Mouse (Mus musculus): Measurements from ENCODE around the gene 1700122O11Rik.

Gene 1700122O11Rik

DNA sequence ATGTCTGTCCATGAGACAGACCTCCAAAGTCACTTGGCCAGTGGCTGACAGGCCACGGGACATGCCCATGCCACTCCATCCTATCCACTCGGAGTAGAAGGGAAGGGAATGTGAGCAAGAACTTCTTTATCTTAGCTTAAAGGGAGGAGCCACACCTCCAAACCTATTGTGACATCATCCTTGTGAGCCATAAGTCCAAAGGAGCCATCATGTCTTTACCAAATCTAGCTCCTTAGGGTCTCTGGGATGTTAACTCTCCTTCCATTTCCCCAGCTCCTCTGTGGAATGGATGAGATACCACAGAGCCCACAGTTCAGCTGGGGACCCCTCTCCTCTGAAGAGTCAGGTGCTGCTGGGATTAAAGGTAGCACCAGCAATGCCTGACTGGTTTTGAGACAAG lies at the start of gene 1700122O11Rik:
Gene 1700122O11Rik (minus strand): TSS at position 101 of the 400 bp plus-strand sequence.
- DNase-seq (ENCODE audit: low spot score in 2 of 2) = no peak

DNA sequence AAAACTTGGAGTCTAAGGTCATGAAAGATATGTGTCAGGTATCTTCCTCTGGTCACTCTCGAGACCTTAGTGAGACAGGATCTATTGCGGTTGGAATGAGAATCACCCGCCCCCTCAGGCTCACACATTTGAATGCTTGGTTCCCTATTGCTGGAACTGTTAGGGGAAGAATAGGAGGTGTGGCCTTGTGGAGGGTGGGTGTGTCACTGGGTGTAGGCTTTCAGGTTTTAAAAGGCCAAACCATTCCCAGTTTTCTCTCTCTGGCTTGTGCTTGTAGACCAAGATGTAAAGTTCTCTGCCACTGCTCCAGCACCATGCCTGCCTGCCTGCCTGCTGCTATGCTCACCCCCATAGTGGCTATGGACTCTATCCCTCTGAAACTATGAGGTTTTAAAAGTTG lies 42.5 kb upstream of the 1700122O11Rik start:
- no peak for DNase-seq (ENCODE audit: low spot score in 2 of 2)

DNA sequence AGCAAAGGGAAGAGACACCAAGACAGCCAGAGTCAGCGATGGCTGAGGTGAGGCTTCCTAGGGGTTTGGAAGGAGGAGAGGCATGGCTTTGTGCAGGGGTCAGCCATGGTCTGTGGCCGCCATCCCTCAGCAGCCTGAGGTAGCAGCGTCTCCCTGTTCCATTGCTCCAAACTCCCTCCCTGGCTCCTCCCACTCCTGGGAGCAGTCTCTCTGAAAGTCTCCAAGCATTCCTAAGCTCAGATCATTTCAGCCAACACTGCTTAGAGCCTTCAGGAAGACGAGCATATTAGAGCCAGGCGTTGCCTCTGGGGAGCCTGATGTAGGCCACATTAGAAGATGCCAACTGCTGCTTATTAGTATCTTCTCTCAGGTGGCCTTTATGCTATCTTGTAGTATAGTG lies 29.6 kb upstream of the 1700122O11Rik start:
- DNase-seq (ENCODE audit: low spot score in 2 of 2) = no peak

DNA sequence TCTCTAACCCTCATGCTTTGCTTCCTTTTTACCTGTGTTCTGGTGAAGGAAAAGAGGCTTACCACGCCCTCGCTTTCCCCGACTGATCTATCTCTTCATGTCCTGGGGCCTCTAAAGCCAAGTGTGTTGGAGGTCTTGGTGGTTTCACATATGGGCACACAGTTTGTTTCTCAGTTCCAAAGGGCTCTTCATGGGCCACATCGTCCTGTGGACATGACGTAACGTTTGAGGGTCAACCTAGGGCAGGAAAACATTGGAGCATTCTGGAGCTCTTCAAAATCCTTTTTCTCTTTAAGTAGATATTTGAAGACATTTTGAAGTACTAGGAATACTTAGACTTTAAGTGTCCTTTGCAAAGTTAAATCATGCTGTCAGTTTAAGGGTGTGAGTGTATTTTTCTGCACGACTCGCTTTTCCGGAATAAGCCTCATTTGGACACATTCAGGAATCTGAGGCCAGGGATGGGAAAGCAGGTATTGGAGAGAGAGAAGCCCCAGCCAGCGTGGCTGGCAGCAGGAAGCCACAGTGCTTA lies 29.1 kb upstream of the 1700122O11Rik start:
- DNase-seq (ENCODE audit: low spot score in 2 of 2) = no peak

DNA sequence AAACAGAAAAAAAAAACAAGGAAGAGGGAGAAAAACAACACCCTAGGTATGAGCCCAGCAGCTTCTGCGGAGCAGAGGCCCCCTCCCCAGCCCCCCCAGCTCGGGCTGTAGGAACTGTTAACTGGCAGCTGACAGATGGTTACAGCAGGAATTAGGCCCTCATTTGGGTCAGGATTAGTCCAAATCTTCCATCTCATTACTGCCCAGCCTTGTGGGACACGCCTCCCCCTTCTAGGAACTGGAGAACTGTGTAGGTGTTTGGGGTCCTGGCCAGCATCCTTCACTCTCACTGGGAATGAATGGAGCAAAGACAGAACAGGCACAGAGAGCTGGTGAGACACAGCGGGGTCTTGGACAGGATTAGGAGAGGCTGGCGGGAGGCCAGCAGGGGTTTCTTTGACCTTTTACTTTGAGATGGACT lies 27.0 kb upstream of the 1700122O11Rik start:
- no peak for DNase-seq (ENCODE audit: low spot score in 2 of 2)

DNA sequence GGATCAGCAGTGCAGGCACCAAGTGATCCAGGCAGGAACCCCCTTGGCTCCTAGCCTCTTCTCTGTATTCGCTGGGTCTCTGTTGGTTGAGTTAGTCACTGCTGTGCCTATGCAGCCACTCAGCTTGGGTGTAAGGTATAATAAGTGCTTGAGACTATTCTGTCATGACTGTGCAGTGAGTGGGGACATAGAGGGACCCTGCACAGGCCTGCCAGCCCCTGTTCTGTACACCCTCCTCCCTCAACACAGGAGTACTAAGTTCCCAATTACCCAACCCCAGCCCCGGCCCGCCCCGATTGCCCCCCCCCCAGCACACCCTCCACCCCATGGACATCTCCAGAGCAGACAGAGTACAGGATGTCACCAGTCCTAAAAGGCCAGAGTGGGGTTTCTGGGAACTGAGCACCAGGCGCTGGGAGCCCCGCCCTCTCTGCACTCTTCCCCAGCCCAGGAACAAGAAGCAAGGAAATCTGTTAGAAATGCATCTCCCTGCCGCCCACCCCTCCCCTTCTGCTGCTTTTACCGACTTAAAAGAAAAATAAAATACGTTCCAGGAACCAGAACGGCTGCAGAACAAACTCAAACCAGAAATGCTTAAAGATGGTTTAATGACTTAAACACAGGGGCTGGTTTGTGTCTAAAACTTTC lies 26.2 kb upstream of the 1700122O11Rik start:
- DNase-seq (ENCODE audit: low spot score in 2 of 2) = no peak

DNA sequence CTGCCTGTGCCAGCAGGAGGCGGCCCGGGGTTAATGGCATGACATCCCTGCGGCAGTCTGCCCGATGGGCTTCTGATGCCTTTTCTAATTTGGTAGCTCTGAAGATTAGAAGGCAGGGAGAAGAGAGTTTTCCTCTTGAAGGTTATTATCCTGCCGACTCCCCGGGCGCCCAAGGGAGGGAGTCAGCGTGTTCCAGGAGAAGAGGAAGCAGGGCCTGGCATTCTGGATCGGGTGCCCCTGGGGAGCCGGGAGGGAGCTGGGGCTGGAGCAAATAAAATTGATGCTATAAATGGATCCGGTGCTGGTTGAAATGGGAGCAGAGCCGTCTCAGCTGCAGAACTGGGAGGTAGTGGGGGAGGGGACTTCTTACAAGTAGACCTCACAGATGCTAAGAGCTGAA lies 19.3 kb upstream of the 1700122O11Rik start:
- no peak for DNase-seq (ENCODE audit: low spot score in 2 of 2)

DNA sequence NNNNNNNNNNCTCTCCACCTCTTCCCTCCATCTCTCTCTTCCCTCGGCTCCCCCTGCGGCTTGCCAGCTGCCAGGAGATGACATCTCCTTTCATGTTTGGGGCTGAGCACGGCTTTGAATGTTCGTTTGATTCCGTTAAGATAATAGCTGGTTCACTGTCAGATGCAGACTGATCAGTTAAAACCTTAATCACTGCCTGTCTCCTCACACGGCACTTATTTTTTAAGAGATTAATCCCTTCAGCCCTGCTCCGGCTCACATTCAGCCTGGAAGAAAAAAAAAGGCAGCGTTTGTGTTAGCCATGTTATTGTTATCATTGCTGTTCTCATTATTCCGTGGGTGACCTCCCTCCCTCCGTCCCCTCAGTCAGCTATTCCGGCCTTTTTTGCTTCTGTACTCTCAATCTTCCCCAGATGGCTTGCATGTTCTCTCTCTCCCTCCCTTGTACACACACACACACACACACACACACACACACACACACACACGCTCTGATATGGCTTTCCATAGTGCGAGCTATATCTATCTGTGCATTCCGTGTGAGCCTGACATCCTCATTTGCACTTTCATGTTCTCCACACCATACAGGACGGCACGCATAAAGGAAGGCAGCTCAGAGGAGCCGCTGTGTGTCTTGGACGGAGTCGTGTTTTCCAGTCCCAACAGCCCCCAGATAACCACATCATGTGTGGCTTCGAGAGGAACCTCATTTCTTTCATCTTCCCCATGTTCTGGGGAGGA lies 17.2 kb upstream of the 1700122O11Rik start:
- no peak for DNase-seq (ENCODE audit: low spot score in 2 of 2)

DNA sequence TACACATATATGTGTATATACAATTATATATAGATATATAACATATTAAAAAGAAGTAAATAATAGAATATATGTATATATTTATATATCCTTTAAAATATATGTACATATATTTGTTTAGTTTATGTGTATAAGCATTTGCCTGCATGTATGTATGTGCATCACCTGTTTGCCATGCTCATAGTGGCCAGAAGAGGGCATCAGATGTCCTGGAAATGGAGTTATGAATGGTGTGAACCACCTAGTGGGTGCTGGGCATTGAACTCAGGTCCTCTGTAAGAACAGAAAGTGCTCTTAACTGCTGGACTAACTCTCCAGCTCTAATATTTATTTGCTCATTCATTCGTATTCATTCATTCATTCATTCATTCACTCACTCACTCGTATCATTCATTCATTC lies 15.6 kb upstream of the 1700122O11Rik start:
- no peak for DNase-seq (ENCODE audit: low spot score in 2 of 2)

DNA sequence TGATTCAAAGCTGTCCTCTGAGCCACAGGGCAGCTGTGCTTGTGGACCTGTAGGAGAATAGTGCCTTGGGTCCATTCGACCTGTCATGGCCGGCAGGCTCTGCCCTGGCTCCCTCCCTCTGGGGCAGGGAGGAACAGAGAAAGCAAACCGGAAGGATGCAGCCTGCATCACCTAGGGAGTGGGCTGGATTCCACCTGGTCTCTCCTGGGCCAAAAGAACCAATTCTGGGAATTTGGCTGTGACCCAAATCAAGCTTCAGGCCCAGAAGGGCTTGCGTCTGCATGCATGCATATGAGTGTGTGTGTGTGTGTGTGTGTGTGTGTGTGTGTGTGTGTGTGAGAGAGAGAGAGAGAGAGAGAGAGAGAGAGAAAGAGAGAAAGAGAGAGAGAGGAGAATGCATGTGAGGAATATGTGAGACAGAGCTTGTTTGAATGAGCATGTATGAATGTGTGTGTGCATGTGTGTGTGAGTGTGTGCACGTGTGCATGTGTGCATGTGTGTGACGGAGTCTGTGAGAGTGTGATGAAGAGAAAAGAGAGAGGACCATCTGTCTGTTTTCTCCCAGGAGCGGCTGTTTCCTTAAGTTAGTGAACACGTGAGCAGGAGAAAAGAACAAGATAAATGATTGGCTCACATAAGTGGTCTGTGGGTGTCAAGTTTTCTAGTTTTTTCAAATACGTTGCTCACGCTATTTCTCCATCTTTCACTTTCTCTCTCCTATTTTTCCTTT lies 14.4 kb upstream of the 1700122O11Rik start:
- DNase-seq (ENCODE audit: low spot score in 2 of 2) = no peak

DNA sequence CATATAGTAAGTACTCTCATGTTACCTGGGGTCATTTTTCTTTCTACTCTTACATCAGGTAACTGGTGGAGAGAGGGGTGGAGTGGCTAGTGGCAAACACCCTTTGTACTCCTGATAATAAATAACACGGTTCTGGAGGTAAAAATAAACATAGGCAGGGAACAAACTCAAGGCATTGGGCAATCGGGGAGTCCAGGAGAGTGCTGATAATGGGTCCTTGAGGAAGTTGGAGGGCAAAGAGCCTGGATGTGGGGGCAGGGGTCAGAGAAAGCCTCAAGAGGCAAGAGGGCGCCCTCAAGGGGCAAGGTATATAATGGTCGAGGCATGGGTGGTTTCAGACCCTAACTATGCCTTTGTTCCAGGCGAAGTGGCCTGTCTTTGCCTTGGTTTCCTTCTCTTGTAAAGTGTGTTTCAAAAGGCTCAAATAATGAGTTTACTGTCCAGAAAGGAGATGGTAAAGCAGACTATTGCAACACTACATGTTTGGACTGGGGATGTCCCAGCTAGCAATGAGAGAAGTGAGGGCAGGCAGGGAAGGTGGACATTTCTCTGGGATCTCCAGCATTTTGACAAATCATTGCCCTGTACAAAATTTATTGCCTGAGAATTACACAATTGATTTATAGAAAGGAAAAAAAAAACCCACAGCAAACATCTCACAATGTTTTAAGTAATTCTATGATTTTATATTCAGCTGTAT lies 13.7 kb upstream of the 1700122O11Rik start:
- no peak for DNase-seq (ENCODE audit: low spot score in 2 of 2)

DNA sequence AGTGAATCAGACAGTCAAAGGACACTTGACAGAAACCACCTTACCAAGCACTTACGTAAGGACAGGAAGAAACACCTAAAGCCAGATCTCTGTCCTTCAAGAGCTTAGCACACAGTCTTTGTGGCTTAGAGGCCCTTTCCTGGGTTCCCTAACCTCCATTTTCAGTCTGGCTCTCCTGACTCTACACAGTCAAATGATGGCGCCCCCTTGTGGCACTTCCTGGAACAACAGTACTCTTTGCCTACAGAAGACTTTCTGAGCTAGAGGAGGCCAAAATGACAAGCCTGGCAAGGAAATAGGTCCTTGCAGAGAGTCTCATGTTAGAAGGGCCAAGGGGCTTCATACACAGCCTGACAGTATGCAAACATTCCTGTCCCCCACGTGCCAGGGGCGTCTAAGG lies 7.5 kb upstream of the 1700122O11Rik start:
- DNase-seq (ENCODE audit: low spot score in 2 of 2) = no peak

DNA sequence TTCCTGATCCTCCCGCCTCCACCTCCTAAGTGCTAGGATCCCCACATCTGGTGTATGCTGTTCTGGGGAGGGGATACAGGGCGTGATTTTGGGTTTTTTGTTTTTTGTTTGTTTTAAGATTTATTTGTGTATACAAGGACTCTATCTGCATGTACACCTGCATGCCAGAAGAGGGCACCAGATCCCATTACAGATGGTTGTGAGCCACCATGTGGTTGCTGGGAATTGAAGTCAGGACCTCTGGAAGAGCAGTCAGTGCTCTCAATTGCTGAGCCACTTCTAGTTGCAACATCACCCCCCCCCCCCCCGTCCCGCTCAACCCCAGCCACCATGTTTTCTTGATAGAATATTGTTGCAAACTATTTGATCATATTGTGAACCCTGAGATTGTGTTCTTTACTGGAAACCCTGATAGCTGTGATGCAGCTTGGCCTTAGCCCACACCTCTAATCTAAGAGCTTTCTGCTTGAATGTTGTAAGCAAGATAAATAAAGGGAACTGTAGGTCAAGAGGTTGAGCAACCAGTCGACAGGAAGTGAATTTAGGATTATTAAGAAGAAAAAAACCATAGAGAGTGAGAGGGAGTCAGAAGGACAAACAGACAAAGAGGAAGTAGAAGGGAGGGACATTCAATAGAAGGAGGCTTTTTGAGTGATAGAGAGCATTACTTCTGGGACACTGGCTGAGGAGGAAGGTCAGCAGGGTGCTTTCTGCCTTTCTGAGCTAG lies 5.2 kb upstream of the 1700122O11Rik start:
- no peak for DNase-seq (ENCODE audit: low spot score in 2 of 2)

DNA sequence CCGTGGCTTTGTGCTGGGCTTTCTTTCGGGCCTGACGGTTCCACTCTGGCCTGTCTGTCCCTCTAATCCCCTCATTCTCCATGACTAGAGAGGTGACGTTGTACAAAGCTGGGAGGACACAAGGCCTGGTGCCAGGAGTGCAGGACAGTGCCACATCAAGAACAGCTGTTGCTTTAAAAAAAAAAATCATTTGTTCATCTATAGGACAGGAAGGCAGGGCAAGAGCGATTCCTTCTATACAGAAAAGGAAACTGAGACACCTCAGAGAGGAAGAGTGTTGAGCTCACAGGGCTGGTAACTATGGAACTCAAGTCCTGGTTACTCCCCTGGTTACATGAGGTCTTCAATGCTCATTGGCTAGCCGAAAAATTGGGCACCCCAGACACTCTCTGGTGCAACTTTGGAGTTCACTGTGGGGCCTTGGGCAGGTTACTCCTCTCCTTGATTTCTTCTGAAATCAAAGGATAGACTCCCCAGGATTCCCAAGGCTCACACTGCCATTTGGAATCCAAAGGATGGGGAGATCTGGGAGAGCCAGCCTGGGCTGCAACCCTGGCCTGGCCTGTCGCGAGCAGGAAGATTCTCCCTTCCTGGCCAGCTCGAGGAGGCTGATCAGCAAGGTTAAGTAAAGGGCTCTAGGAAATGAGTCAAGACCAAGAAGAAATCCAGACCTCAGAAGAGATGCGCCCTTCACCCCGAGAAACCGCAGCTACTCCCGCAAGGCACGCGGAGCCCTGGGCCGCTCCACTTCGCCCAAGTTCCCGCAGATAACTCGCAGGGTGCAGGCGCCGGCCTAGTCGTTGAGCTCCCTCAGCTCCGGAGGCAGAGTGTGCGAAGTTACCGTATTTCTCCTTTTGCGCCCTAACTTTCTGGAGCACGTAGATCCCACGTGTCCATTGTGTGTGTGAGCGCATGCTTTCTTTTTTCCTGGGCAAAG lies 3.5 kb upstream of the 1700122O11Rik start:
- no peak for DNase-seq (ENCODE audit: low spot score in 2 of 2)

DNA sequence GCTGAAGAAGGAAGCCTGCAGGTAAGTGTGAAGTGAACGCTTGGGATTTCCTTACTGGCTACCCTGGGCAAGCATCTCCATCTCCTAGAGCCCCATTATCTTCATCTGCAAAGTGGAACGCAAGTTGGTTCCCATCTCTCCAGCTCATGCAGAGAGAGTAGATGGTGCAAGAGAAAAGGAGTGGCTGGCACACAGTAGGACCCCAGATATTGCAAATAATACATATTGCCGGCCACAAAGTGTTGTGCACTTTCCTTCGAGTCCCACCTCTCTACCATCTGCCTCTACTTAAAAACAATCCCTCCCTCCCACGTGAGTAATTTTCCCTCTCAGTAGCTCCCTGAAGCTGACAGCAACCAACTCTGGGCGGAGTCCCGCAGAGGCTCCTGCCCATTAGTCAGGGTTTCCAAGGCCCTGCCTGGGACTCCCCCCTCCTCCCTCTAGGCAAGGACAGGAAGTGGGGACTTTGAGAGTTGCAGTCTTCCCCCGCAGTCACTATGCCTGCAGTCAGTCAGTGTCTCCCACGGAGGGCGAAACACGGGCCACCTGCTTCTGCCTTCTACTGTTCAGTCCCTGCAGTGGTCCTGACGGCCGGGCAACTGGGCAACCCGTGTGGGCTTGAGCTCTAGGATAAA lies 1.3 kb upstream of the 1700122O11Rik start:
- DNase-seq (ENCODE audit: low spot score in 2 of 2) = no peak

DNA sequence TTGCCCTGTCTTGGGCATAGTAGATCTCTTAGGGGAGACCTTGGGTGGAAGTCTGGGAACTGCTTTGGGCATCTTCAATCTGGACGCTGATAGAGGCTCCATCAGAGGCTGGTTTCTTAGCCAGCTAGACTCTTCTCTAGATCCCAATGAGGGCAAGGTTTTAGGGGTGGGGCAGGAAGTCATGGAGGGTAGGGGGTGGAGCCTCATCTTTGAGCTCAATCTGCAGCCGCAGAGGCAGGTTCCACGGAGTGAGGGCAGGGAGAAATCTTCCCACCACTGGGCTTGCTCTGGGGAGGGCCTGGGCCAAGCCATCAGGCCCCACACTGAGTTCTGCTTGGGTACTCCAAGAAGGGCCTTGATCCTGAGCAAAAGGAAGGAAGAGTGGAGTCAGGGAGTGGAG lies 1.2 kb downstream of the 1700122O11Rik start:
- DNase-seq (ENCODE audit: low spot score in 2 of 2) = no peak

DNA sequence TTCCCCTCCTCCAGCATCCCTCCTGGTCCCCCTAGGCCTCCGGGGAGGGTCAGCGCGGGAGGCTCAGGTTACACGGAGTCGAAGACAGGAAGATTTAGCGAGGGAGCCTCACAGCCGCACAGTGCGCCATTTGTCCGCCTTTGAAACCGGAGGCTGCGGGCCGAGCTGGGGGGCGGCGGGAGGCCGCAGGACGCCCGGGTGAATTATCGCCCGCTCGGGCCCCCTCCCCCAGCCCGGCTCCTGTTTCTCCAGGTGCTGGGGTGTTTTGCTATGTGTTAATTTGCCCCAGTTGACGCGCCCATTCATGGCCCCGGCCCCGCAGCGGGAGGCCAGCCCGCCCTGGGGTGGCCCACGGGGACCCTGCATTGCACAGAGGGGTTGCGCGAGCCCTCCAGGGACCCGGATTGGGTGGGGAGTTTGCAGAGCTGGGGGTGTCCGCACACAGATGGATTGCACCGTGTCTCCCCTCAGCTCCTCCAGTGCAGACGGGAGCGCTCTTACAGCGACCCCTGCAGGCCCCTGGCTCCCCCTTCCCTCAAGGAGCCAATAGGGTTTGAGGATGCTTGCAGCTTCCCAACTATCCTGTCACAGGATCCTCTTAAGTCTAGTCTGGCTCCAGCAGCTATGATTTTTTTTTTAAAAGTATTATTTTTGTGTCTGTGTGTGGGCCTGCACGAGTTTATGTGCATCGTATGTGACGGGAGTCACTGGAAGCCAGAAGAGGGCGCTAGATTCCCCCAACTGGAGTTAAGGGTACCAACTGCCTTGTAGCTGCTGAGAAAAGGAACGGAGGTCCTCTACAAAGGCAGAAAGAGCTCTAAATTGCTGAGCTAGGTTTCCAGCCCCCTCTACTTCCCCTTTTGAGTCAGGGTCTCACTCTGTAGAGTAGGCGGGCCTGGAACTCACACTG lies 6.3 kb downstream of the 1700122O11Rik start:
- no peak for DNase-seq (ENCODE audit: low spot score in 2 of 2)

DNA sequence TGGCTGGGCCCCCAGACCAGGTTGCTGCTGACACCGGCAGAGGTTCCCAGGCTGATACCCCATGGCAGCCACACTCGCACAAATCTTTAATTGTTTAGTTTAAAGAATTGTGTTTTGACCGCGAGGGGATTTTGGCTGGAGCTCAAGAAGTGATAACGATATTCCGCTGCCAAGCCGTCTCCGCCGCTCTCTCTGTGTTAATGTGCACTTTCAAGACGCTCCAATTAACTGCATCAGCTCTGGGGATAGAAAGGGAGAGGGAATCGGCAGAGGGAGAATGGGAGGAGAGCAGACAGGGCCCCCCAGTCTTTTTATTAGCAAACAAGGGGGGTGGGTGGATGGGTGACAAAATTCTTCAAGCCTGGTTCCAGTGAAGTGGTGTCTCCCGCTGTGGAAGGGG lies 8.9 kb downstream of the 1700122O11Rik start:
- no peak for DNase-seq (ENCODE audit: low spot score in 2 of 2)

DNA sequence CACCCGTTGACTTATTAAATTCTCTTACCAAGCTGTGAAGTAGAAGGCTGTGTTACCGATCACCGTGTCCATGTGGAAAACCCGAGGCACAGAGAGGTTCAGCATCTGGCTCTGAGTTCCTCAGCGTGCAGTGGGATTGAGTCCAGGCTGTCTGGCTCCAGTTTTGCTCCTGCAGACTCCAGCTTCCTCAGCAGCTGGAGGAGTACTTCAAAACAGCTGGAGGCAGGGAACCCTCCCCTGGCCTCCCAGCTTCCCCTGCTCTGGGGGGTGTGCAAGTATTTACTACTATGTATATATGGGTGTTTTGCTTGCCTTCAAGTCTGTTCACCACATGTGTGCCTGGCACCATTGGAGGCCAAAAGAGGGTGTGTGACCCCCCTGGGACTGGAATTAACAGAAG lies 9.8 kb downstream of the 1700122O11Rik start:
- DNase-seq (ENCODE audit: low spot score in 2 of 2) = no peak
